Mouse (Mus musculus) embryonic facial prominence, embryonic 10.5 days (tissue): ENCODE data around the gene E2f6. TPM values are rescaled to one million over a fixed set of nuclear protein-coding genes. Genes with fewer than 3 reads are reported as not detected.

Experiments used
- DNase-seq: peaks from one replicate; pipeline ENCODE4 v3.0.0-alpha.2; 2017; ENCODE audit warnings: low spot score
- H3K27ac ChIP-seq: fragments of 300-500 bp; sonication (generic); replicated peaks from 2 replicates; pipeline ENCODE4 v1.5.1; 2016; ENCODE audit warnings: mild to moderate bottlenecking
- H3K27me3 ChIP-seq: fragments of 300-500 bp; sonication (generic); replicated peaks from 2 replicates; pipeline ENCODE4 v1.6.1; 2016; ENCODE audit warnings: low read depth, mild to moderate bottlenecking; ENCODE audit not compliant: poor library complexity, severe bottlenecking
- H3K36me3 ChIP-seq: fragments of 300-500 bp; sonication (generic); replicated peaks from 2 replicates; pipeline ENCODE4 v1.6.1; 2016; ENCODE audit warnings: mild to moderate bottlenecking, moderate library complexity
- H3K4me1 ChIP-seq: fragments of 300-500 bp; sonication (generic); 2 replicates; pipeline ENCODE4 v1.6.1; 2016
- H3K4me3 ChIP-seq: fragments of 300-500 bp; sonication (generic); 2 replicates; pipeline ENCODE4 v1.5.1; 2016; ENCODE audit warnings: mild to moderate bottlenecking, moderate library complexity
- H3K9me3 ChIP-seq: fragments of 300-500 bp; sonication (generic); 2 replicates; pipeline ENCODE4 v1.6.1; 2016; ENCODE audit warnings: mild to moderate bottlenecking
- WGBS: fragments of 180-500 bp; shearing (Covaris S2); methylation state at CpG from one replicate; pipeline ENCODE4 v1.1.7; 2016; 5-methylcytosine and 5-hydroxymethylcytosine counted together
- polyA plus RNA-seq: library from polyadenylated mRNA; unstranded; fragments of >200 nt; fragmentation: Nextera tagmentation; extraction: Ambion mirVana; gene quantifications from 2 replicates; pipeline ENCODE4 v1.2.1, GENCODE M21; 2016

Gene E2f6
- polyA plus RNA-seq, 1 experiment from 2014 or later: 64.2 TPM

DNA sequence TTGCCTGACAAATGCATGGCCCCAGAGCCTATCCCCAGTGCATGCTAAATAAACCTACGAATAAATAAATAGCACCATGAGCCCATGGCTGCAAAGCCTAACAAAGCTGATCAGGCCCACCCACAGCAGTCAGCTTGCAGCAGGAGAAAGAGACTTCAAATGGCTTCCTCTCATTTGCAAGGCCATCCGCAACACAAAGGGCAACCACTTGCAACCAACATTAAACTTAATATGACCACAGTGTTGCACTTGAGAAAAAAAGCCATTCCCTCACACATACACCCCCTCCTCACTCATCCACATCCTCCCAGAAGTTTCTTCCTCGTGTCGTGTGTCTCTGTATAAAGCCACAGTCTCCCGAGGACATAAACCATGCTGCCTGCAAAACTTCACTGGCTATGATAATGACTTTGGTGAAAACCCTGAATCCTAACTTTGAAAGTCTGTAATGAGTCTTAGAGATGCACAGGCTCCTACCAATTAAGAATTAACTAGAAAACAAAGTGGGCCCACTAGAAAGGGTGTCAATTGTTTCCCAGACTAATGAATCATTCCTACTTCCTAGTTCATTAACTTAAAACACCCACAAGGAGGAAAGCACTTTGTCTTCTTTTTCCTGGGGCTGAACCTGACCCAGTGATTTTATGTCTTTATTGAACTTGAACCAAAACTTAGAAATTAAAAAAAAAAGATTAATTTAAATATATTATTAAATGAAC lies 7.4 kb upstream of the E2f6 start:
- Histone ChIP-seq H3K27me3 (peaks cover 23% of the 10 kb centered on the region), H3K9me3 (no peaks in the 10 kb centered on the region), H3K36me3 (no peaks in the 10 kb centered on the region), H3K4me1 (peaks cover 70% of the 10 kb centered on the region), H3K4me3 (no peak overlapping the region), H3K27ac (peak overlapping the region; percentile 62)
- DNase-seq: peak; percentile 16
- 19% methylated on average over 5 of the region's 5 CpGs for WGBS

DNA sequence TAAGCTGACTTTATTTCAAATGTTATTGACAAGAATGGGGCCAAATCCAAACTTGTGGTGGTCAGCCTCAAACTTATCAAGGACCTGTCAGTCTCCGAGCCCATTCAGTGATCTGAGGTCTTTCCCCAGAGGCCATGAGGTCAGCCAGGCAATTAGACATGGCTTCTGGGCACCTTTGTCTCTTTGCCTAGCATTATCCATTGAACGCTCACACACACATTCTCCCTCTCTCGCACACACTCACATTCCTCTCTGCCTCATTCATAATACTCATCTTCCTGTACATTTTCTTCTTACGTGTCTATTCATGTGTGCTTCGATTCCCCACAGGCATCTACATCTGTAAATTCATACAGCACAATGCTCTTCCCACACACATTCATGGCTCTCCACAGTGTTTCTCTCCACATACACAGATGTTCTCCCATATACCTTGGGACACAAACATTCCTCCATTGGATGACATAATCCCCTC lies 6.8 kb upstream of the E2f6 start:
- H3K27me3 ChIP-seq: peaks cover 29% of the 10 kb centered on the region
- DNase-seq: peak; percentile 54
- no peaks in the 10 kb centered on the region for H3K36me3 ChIP-seq
- H3K9me3 ChIP-seq: no peaks in the 10 kb centered on the region
- 20% methylated on average over 5 of the region's 5 CpGs for WGBS
- H3K4me1 ChIP-seq: peaks cover 64% of the 10 kb centered on the region
- H3K27ac ChIP-seq: peak overlapping the region; percentile 73
- H3K4me3 ChIP-seq: no peak overlapping the region

DNA sequence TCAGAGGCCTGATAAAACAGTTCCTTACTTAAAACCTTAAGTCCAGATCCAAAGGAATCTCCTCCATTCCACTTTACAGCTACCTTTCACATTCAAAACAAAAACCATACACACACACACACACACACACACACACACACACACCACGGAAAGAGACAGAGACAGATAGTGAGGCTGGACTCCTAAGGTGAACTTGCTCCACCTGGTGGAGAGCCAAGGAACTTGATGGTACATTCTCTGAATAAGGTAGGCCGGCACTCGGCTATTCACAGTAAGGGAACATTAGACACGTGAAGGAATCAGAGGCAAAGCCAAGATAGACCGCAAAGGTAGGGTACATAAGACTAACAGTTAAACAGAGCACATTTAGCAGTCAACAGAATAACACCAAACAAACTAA lies 5.3 kb upstream of the E2f6 start:
- peaks cover 43% of the 10 kb centered on the region for H3K27me3 ChIP-seq

DNA sequence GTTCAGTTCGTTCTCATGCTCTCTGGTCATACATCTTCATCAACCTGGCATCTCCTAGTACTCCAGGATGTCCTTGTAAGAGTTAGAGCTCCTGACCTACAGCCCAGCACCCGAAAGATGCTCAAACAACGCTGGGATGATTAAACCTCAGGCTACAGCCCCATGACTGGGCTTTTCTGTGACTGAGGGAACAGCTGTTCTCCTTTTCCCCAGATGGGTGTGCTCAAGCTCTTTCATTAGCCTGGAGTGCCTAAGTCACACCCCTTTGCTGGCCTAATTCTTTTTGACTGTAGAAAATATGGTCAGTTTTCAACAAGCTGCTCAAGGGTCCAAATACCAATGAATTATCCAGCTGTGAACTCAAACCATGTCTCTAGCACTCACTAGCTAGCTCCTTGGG lies 2.7 kb upstream of the E2f6 start:
- no peaks in the 10 kb centered on the region for H3K9me3 ChIP-seq
- H3K4me1 ChIP-seq: peaks cover 50% of the 10 kb centered on the region
- peaks cover 43% of the 10 kb centered on the region for H3K27me3 ChIP-seq
- no peak overlapping the region for H3K4me3 ChIP-seq
- 38% methylated on average over 3 of the region's 3 CpGs for whole genome bisulfite sequencing
- H3K36me3 ChIP-seq: 0 out of 2 replicates have a peak, but pooled peaks cover 4% of the 10 kb centered on the region
- DNase-seq: peak; percentile 44
- no peak overlapping the region for H3K27ac ChIP-seq

More for the DNA sequence above, 5.3 kb upstream of the E2f6 start:
- peaks cover 49% of the 10 kb centered on the region for H3K4me1 ChIP-seq
- H3K36me3 ChIP-seq: no peaks in the 10 kb centered on the region
- WGBS: 5% methylated on average over 5 of the region's 5 CpGs
- H3K27ac ChIP-seq: no peak overlapping the region
- H3K9me3 ChIP-seq: no peaks in the 10 kb centered on the region
- peak; percentile 79 for DNase-seq
- H3K4me3 ChIP-seq: no peak overlapping the region

DNA sequence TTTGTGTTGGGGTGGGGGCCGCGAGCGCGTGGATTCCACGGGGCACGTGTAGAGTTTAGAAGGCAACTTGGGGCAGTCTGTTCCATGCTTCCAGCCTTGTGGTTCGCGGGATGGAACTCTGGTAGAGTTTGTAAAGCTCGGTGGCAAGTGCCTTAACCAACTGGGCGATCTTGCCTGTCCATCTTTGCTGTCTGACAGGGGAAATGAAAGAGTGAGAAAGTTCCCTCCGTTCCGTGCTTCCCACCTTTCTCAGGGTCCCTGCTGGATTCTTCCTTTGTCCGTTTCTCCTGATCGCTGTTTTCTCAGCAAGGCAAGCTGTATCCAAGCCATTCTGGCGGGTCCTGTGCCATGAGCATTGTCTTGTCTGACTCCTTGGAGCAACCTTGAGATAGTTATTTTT lies 714 bp downstream of the E2f6 start:
- Histone ChIP-seq H3K36me3 (peaks cover 33% of the 10 kb centered on the region), H3K27me3 (peaks cover 35% of the 10 kb centered on the region), H3K4me1 (peaks cover 27% of the 10 kb centered on the region), H3K27ac (peak overlapping the region; percentile 96), H3K9me3 (no peaks in the 10 kb centered on the region), H3K4me3 (peak overlapping the region; percentile 75)
- 9% methylated on average over 15 of the region's 15 CpGs for WGBS
- DNase-seq: no peak

DNA sequence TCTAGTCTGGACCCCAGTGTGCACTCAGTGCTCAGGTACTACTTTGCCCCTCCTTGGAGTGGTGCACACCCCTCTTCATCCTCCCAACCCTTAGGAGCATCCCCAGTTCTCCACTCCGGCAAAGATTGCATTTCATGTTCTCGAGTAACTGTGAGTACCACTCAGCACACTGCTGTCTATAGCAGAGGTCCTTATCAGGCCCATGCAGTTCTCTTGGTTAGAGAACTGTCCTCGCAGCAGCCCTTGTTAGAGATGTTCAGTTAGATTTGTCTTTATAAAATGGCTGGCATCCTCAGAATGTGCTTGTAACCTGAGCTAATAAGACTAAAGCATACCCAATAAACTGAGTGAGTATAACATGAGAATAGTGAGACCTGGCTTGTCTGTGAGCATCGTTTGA lies 6.4 kb downstream of the E2f6 start:
- no peak overlapping the region for H3K27ac ChIP-seq
- H3K27me3 ChIP-seq: no peaks in the 10 kb centered on the region
- H3K36me3 ChIP-seq: peaks cover 88% of the 10 kb centered on the region
- no peak for DNase-seq
- 92% methylated on average over 4 of the region's 4 CpGs for WGBS
- H3K4me3 ChIP-seq: no peak overlapping the region
- H3K4me1 ChIP-seq: peaks cover 17% of the 10 kb centered on the region
- H3K9me3 ChIP-seq: no peaks in the 10 kb centered on the region

DNA sequence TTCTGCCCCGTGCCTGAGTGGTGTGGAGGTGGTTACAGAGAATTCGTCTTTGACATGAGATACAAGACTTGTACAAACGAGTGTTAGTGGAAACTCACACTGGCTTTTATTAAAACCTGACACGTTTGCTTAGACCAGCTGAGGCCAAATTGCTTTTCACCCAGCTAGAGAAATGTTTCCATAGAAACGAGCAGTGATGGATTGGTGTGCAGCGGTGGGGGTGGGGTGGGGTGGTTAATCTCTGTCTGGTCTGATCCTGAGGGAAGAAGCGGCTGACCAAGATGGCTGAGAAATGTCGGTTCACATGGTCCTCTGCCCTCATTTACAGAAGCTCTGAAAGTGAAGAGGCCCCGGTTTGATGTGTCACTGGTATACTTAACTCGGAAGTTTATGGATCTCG lies 7.8 kb downstream of the E2f6 start:
- peaks cover 97% of the 10 kb centered on the region for H3K36me3 ChIP-seq
- no peak for DNase-seq
- WGBS: 64% methylated on average over 11 of the region's 11 CpGs
- H3K4me3 ChIP-seq: no peak overlapping the region
- H3K27ac ChIP-seq: no peak overlapping the region
- H3K27me3 ChIP-seq: no peaks in the 10 kb centered on the region
- peaks cover 7% of the 10 kb centered on the region; the same call in 1 of the 2 replicates for H3K4me1 ChIP-seq
- H3K9me3 ChIP-seq: no peaks in the 10 kb centered on the region

DNA sequence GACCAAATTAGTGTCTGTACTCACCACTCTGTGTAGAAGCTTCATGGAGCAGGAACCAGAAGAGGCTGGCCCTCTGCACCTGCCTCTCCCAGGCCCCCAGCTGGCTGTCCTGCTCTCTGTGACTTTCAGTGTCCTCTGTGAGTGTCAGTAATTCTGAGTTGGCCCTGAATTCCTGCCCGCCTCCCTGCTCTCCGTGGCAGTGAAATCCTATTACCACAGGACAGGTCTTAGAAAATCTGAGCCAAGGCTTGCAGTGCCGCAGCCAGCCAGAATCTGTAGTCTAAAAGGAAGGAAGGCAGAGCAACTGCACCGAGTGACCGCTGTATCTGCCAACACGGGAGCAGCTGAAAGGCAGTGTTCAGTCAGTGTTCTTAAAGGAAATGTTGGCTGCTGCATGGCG lies 10.0 kb downstream of the E2f6 start:
- Histone ChIP-seq H3K9me3 (no peaks in the 10 kb centered on the region), H3K27me3 (no peaks in the 10 kb centered on the region), H3K4me1 (peaks cover 7% of the 10 kb centered on the region; the same call in 1 of the 2 replicates), H3K4me3 (no peak overlapping the region), H3K27ac (no peak overlapping the region), H3K36me3 (peaks cover 98% of the 10 kb centered on the region)
- no peak for DNase-seq
- 89% methylated on average over 7 of the region's 7 CpGs for WGBS

DNA sequence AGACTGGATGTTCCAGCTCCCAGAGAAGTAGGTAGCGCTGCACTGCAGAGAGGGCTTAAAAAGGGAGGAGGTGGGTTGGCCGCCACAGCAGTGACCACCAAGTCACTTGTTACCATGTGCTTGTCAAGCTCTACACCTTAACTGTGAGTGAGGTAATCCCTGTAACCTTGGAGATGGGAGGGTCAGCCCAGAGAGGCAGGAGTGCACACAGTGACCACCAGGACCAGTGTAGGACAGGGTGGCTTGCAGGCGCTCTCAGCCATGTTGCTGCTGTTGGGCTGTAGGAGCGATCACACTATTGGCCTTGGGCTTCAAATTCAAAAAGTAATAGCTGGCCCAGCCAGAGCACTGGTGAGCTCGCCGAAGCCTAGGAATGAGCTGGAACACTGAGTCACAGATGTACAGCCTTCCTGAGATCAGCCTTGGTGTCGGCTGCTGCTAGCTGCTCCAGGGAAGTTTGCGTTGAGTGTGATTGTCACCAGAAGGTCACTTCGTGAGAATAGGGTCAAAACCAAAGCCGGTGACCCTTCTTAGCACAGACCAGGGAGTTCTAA lies 11.5 kb downstream of the E2f6 start:
- Histone ChIP-seq H3K9me3 (no peaks in the 10 kb centered on the region), H3K27me3 (no peaks in the 10 kb centered on the region), H3K4me3 (no peak overlapping the region), H3K4me1 (peaks cover 7% of the 10 kb centered on the region; the same call in 1 of the 2 replicates), H3K27ac (no peak overlapping the region), H3K36me3 (peaks cover 96% of the 10 kb centered on the region)
- DNase-seq: no peak
- WGBS: 95% methylated on average over 10 of the region's 10 CpGs

DNA sequence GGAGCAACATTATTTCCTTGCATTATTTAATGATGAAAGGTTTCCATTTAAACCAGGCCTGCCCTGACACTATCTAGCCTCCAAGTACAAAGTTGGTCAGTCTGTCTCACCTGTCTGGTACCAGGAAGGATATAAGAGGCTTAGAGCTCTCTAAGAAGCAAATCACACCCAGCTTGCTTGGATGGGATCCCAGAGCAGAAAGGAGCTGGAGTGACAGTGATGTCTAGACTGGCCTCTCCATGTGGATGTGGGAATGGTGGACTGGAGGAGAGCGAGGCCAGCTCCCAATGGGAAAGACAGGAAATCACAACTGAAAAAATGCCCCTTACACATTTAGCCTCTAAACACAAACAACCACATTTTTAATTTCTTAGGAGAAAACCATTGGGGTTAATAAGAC lies 12.9 kb downstream of the E2f6 start:
- H3K4me3 ChIP-seq: no peak overlapping the region
- peaks cover 2% of the 10 kb centered on the region; the same call in 1 of the 2 replicates for H3K4me1 ChIP-seq
- H3K9me3 ChIP-seq: no peaks in the 10 kb centered on the region
- no peak overlapping the region for H3K27ac ChIP-seq
- WGBS: 82% methylated on average over 1 of the region's 1 CpGs
- H3K36me3 ChIP-seq: peaks cover 98% of the 10 kb centered on the region
- H3K27me3 ChIP-seq: no peaks in the 10 kb centered on the region
- DNase-seq: no peak

DNA sequence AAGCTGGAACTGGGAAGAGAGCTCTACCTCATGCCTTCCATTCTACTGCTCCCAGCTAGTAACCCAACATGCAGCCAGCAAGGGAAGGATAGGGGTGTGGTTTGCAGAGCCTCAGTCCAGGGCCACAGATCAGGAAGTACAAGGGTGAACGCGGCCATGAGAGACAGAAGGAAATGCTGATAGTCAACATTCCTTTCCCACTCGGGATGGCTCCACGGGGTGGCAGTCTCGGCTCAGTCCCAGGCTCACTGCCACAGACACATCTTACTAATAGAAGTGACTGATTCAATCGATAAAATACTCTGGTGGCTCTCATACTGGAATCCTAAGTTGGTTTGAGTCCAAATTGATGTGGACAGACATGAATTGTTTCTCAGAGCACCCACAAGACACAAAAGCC lies 17.7 kb downstream of the E2f6 start:
- H3K4me1 ChIP-seq: no peaks in the 10 kb centered on the region
- H3K4me3 ChIP-seq: no peak overlapping the region
- H3K9me3 ChIP-seq: no peaks in the 10 kb centered on the region
- no peak for DNase-seq
- H3K27ac ChIP-seq: no peak overlapping the region
- H3K36me3 ChIP-seq: peaks cover 68% of the 10 kb centered on the region
- WGBS: 83% methylated on average over 6 of the region's 6 CpGs
- H3K27me3 ChIP-seq: no peaks in the 10 kb centered on the region

DNA sequence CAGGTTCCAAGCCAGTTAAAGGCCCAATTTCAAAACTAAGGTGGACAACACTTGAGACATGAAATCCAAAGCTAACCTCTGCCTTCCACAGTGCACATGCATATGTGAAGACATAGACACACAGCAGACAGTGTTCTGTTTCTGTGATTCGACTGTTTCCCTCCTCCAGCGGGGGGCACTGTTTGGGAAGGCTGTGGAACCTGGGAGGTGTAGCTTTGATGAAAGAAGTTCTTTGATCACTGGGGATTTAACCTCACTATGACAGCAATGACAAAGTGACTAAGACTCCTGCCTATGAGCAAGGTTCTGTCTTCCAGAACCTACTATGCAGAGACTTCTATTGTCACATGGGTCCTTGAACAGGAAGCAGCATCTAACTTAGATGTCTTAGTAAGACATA lies 19.0 kb downstream of the E2f6 start:
- WGBS: 83% methylated on average over 2 of the region's 2 CpGs
- Histone ChIP-seq H3K4me1 (peaks cover 6% of the 10 kb centered on the region; the same call in 1 of the 2 replicates), H3K4me3 (no peak overlapping the region), H3K27ac (no peak overlapping the region), H3K9me3 (no peaks in the 10 kb centered on the region), H3K27me3 (no peaks in the 10 kb centered on the region), H3K36me3 (peaks cover 55% of the 10 kb centered on the region)
- no peak for DNase-seq

DNA sequence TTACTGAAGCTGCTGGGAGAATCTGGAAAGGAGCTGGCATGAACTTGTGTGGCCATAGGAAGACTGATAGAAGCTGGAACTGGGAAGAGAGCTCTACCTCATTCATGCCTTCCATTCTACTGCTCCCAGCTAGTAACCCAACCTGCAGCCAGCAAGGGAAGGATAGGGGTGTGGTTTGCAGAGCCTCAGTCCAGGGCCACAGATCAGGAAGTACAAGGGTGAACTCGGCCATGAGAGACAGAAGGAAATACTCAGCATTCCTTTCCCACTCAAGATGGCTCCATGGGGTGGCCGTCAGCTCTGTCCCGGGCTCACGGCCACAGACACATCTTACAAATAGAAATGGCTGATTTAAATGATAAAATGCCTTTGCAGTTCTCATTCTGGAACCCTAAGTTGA lies 20.3 kb downstream of the E2f6 start:
- 72% methylated on average over 4 of the region's 4 CpGs for WGBS
- peaks cover 14% of the 10 kb centered on the region for H3K4me1 ChIP-seq
- no peaks in the 10 kb centered on the region for H3K27me3 ChIP-seq
- DNase-seq: no peak
- no peaks in the 10 kb centered on the region for H3K9me3 ChIP-seq
- no peak overlapping the region for H3K27ac ChIP-seq
- peaks cover 42% of the 10 kb centered on the region for H3K36me3 ChIP-seq
- H3K4me3 ChIP-seq: no peak overlapping the region
